Comparison of ENCODE assay signal across 27 mouse cellular contexts in genomic region chr9:15607601-15608000, GRCm38 (mm10). TPM values are rescaled to one million over a fixed set of nuclear protein-coding genes. Genes with fewer than 3 reads are reported as not detected.
A peak's percentile ranks its signal among the peaks of the same experiment; 100 is the strongest.
DNase-seq lines count a peak whose midpoint lies in the region; ATAC-seq lines count a peak whose summit lies in the region.
"Had no signal": no experiment of that assay in that cellular context is flagged by ENCODE, and none has a peak within 500 bp of the region (broad histone marks: within the 10 kb centered on the region; RNA-seq: fewer than 3 reads in every experiment).

No protein-coding gene starts in this region.

- no peak overlapping the region for H3K4me3 ChIP-seq in kidney, embryonic 14.5 days (ENCODE audit: low read length)
- no peak overlapping the region for H3K4me3 ChIP-seq in kidney, embryonic 15.5 days (replicated peaks)
- H3K4me3 ChIP-seq: embryonic facial prominence, embryonic 10.5 days; embryonic facial prominence, embryonic 13.5 days; erythroblast, embryonic 14.5 days; forebrain, embryonic 12.5 days; forebrain, embryonic 15.5 days; heart, adult 2 months; hindbrain, embryonic 12.5 days; hindbrain, embryonic 15.5 days had no signal

- no peaks in the 10 kb centered on the region; the same call in 1 of the 2 replicates for H3K9me3 ChIP-seq in kidney, embryonic 14.5 days (ENCODE audit: control insufficient read depth, low read length)
- H3K9me3 ChIP-seq in kidney, embryonic 15.5 days (replicated peaks) = no peaks in the 10 kb centered on the region
- H3K9me3 ChIP-seq: embryonic facial prominence, embryonic 10.5 days; embryonic facial prominence, embryonic 13.5 days; forebrain, embryonic 12.5 days; forebrain, embryonic 15.5 days; G1E; hindbrain, embryonic 15.5 days had no signal

- no peaks in the 10 kb centered on the region for H3K27me3 ChIP-seq in kidney, embryonic 14.5 days (ENCODE audit: control insufficient read depth, insufficient read depth, low read length)
- 0 out of 2 replicates have a peak, but pooled peaks cover 3% of the 10 kb centered on the region for H3K27me3 ChIP-seq in kidney, embryonic 15.5 days
- H3K27me3 ChIP-seq: CH12.LX; embryonic facial prominence, embryonic 13.5 days; forebrain, embryonic 12.5 days; forebrain, embryonic 15.5 days; hindbrain, embryonic 12.5 days; hindbrain, embryonic 15.5 days had no signal

- ATAC-seq in kidney, embryonic 14.5 days (ENCODE audit: low FRiP score, low TSS enrichment) = no peak
- ATAC-seq in kidney, embryonic 15.5 days (replicated peaks; ENCODE audit: low FRiP score) = no peak
- ATAC-seq: forebrain, embryonic 15.5 days; Patski had no signal

- H3K36me3 ChIP-seq in kidney, embryonic 14.5 days (ENCODE audit: control insufficient read depth, insufficient read depth, low read length) = no peaks in the 10 kb centered on the region
- H3K36me3 ChIP-seq in kidney, embryonic 15.5 days = no peaks in the 10 kb centered on the region
- H3K36me3 ChIP-seq: embryonic facial prominence, embryonic 10.5 days; embryonic facial prominence, embryonic 13.5 days; forebrain, embryonic 12.5 days; forebrain, embryonic 15.5 days; G1E; hindbrain, embryonic 12.5 days; hindbrain, embryonic 15.5 days had no signal

- 95% methylated on average over 2 of the region's 2 CpGs for WGBS in kidney, embryonic 14.5 days
- 84% methylated on average over 2 of the region's 2 CpGs for WGBS in kidney, embryonic 15.5 days

- DNase-seq in kidney, adult 11 months = peak; percentile 34
- peak; percentile 77 for DNase-seq in kidney, adult 9 months
- DNase-seq in kidney, postnatal 25 days = peak; percentile 32 to 48
- no peak for DNase-seq in adrenal gland, adult (ENCODE audit: inconsistent age in 2 of 2, low spot score in 1 of 2)
- DNase-seq: adrenal gland, adult 2 months; adrenal gland, postnatal 14 days; B cell, adult 2 months; cerebellum, adult 11-12 months; cerebellum, adult 8-10 months; cerebellum, postnatal 10 days; cerebellum, postnatal 36 days; embryo, embryonic 11 days; gastrocnemius, postnatal 25 days; heart, adult 2 months had no signal

- no peak overlapping the region for H3K27ac ChIP-seq in kidney, embryonic 14.5 days (ENCODE audit: low read depth, low read length)
- no peak overlapping the region for H3K27ac ChIP-seq in kidney, embryonic 15.5 days
- H3K27ac ChIP-seq: embryonic facial prominence, embryonic 10.5 days; embryonic facial prominence, embryonic 13.5 days; forebrain, embryonic 12.5 days; forebrain, embryonic 15.5 days; heart, adult 2 months; hindbrain, embryonic 12.5 days; hindbrain, embryonic 15.5 days had no signal

- H3K9ac ChIP-seq in kidney, embryonic 14.5 days (ENCODE audit: low read depth, low read length) = no peak overlapping the region
- no peak overlapping the region for H3K9ac ChIP-seq in kidney, embryonic 15.5 days
- H3K9ac ChIP-seq: embryonic facial prominence, embryonic 13.5 days; forebrain, embryonic 12.5 days; forebrain, embryonic 15.5 days; hindbrain, embryonic 12.5 days; hindbrain, embryonic 15.5 days had no signal

- H3K4me1 ChIP-seq in kidney, embryonic 14.5 days (ENCODE audit: control insufficient read depth, insufficient read depth, low read length) = no peaks in the 10 kb centered on the region
- peaks cover 5% of the 10 kb centered on the region; the same call in 1 of the 2 replicates for H3K4me1 ChIP-seq in kidney, embryonic 15.5 days
- H3K4me1 ChIP-seq: embryonic facial prominence, embryonic 10.5 days; embryonic facial prominence, embryonic 13.5 days; forebrain, embryonic 12.5 days; forebrain, embryonic 15.5 days; hindbrain, embryonic 12.5 days; hindbrain, embryonic 15.5 days had no signal

- no peak overlapping the region for H3K4me2 ChIP-seq in kidney, embryonic 14.5 days (replicated peaks; ENCODE audit: low read depth, low read length)
- H3K4me2 ChIP-seq in kidney, embryonic 15.5 days = no peak overlapping the region
- H3K4me2 ChIP-seq: embryonic facial prominence, embryonic 13.5 days; forebrain, embryonic 12.5 days; forebrain, embryonic 15.5 days; heart, embryonic 11.5 days; hindbrain, embryonic 12.5 days; hindbrain, embryonic 15.5 days had no signal

RNA-seq across cellular contexts. Expression of gene Deup1, which starts 20.1 kb away (rescaled TPM):
- 0.69 and 0.80 TPM in 2 replicates for polyA plus RNA-seq in kidney, embryonic 14.5 days (2014; fragmentation: Nextera tagmentation; extraction: Ambion mirVana)
- 0.64 and 0.68 TPM in 2 replicates for polyA plus RNA-seq in kidney, embryonic 15.5 days (2015; fragmentation: Nextera tagmentation; extraction: Ambion mirVana)
- polyA plus RNA-seq: adrenal gland, adult 2 months; G1E; Patski had no signal

Comparison
In these comparisons a context has a peak if more than half of its experiments do, and no peak if none do; other contexts are left out.
1. DNase-seq: peak in kidney, adult 11 months (single experiment), kidney, adult 9 months (single experiment) and kidney, postnatal 25 days (2 of 2); none in adrenal gland, adult (0 of 2).